29 mouse cellular contexts compared by ENCODE assay signal in genomic region chr13:60545999-60546733, GRCm38 (mm10). TPM values are rescaled to one million over a fixed set of nuclear protein-coding genes. Genes with fewer than 3 reads are reported as not detected.
DNase-seq lines count a peak whose midpoint lies in the region; ATAC-seq and TF ChIP-seq lines count a peak whose summit lies in the region.
"Had no signal": no experiment of that assay in that cellular context is flagged by ENCODE, and none has a peak within 500 bp of the region (broad histone marks: within the 10 kb centered on the region; RNA-seq: fewer than 3 reads in every experiment).

No protein-coding gene starts in this region.

- no peaks in the 10 kb centered on the region for H3K4me1 ChIP-seq in hindbrain, embryonic 11.5 days (replicated peaks; ENCODE audit: control insufficient read depth, insufficient read depth, low read length)
- H3K4me1 ChIP-seq in hindbrain, embryonic 16.5 days (ENCODE audit: control insufficient read depth, insufficient read depth, low read depth, low read length), result no peaks in the 10 kb centered on the region
- H3K4me1 ChIP-seq in hindbrain, embryonic 13.5 days (replicated peaks), result peaks cover 9% of the 10 kb centered on the region
- 0 out of 2 replicates have a peak, but pooled peaks cover 3% of the 10 kb centered on the region for H3K4me1 ChIP-seq in hindbrain, postnatal 0 days (ENCODE audit: insufficient read depth, low read length)
- 0 out of 2 replicates have a peak, but pooled peaks cover 3% of the 10 kb centered on the region for H3K4me1 ChIP-seq in midbrain, embryonic 12.5 days
- no peaks in the 10 kb centered on the region for H3K4me1 ChIP-seq in midbrain, embryonic 15.5 days
- H3K4me1 ChIP-seq: embryonic facial prominence, embryonic 13.5 days; embryonic facial prominence, embryonic 15.5 days; forebrain, embryonic 12.5 days had no signal

- TF ChIP-seq POLR2A in brain, embryonic 14.5 days (IDR thresholded peaks at IDR 0.05; ENCODE audit: borderline replicate concordance, extremely low read depth, insufficient read depth, insufficient read length, poor library complexity, severe bottlenecking), result no peak

- no peak for TF ChIP-seq CTCF in hindbrain, postnatal 0 days (IDR thresholded peaks at IDR 0.05; ENCODE audit: low read depth)
- no peak for TF ChIP-seq CTCF in brain, embryonic 14.5 days (IDR thresholded peaks at IDR 0.05; ENCODE audit: borderline replicate concordance, extremely low read depth, insufficient read depth, insufficient read length)

- H3K4me3 ChIP-seq in hindbrain, embryonic 11.5 days (ENCODE audit: low read depth, low read length), result no peak overlapping the region
- no peak overlapping the region for H3K4me3 ChIP-seq in hindbrain, embryonic 16.5 days (ENCODE audit: low read length)
- no peak overlapping the region for H3K4me3 ChIP-seq in hindbrain, embryonic 13.5 days
- no peak overlapping the region for H3K4me3 ChIP-seq in hindbrain, postnatal 0 days (ENCODE audit: low read length)
- H3K4me3 ChIP-seq in midbrain, embryonic 12.5 days, result no peak overlapping the region
- no peak overlapping the region for H3K4me3 ChIP-seq in midbrain, embryonic 15.5 days
- H3K4me3 ChIP-seq: embryonic facial prominence, embryonic 13.5 days; embryonic facial prominence, embryonic 15.5 days; erythroblast, embryonic 14.5 days; forebrain, embryonic 10.5 days; forebrain, embryonic 12.5 days had no signal

- H3K36me3 ChIP-seq in hindbrain, embryonic 11.5 days (ENCODE audit: control insufficient read depth, insufficient read depth, low read length), result no peaks in the 10 kb centered on the region
- no peaks in the 10 kb centered on the region for H3K36me3 ChIP-seq in hindbrain, embryonic 16.5 days (ENCODE audit: control insufficient read depth, insufficient read depth, low read length)
- no peaks in the 10 kb centered on the region for H3K36me3 ChIP-seq in hindbrain, embryonic 13.5 days
- H3K36me3 ChIP-seq in hindbrain, postnatal 0 days (ENCODE audit: insufficient read depth, low read length), result no peaks in the 10 kb centered on the region
- H3K36me3 ChIP-seq in midbrain, embryonic 12.5 days, result no peaks in the 10 kb centered on the region
- no peaks in the 10 kb centered on the region for H3K36me3 ChIP-seq in midbrain, embryonic 15.5 days (replicated peaks)
- H3K36me3 ChIP-seq: embryonic facial prominence, embryonic 13.5 days; embryonic facial prominence, embryonic 15.5 days; forebrain, embryonic 10.5 days; forebrain, embryonic 12.5 days; G1E had no signal

- 64% methylated on average over 2 of the region's 2 CpGs for WGBS in hindbrain, embryonic 11.5 days
- WGBS in hindbrain, embryonic 16.5 days, result 53% methylated on average over 2 of the region's 2 CpGs
- 47% methylated on average over 2 of the region's 2 CpGs for WGBS in hindbrain, embryonic 13.5 days
- 60% methylated on average over 2 of the region's 2 CpGs for WGBS in hindbrain, postnatal 0 days
- WGBS in midbrain, embryonic 12.5 days, result 75% methylated on average over 2 of the region's 2 CpGs
- WGBS in midbrain, embryonic 15.5 days, result 74% methylated on average over 2 of the region's 2 CpGs

- ATAC-seq in hindbrain, embryonic 11.5 days (ENCODE audit: low FRiP score), result peak; percentile 84
- no peak for ATAC-seq in hindbrain, embryonic 16.5 days
- ATAC-seq in hindbrain, embryonic 13.5 days (ENCODE audit: low FRiP score), result no peak
- ATAC-seq in hindbrain, postnatal 0 days, result no peak
- ATAC-seq in midbrain, embryonic 12.5 days (ENCODE audit: low FRiP score, low read depth), result 0 out of 2 replicates have a peak, but pooled peaks have one; percentile 23
- no peak for ATAC-seq in midbrain, embryonic 15.5 days (replicated peaks)
- ATAC-seq: activated CD4-positive, CD25-positive, alpha-beta regulatory T cell, adult 4 months; CD4-positive, CD25-positive, alpha-beta regulatory T cell, adult 4 months; forebrain, embryonic 14.5 days; Patski had no signal

- no peak overlapping the region for H3K4me2 ChIP-seq in hindbrain, embryonic 11.5 days (replicated peaks; ENCODE audit: low read depth, low read length)
- no peak overlapping the region for H3K4me2 ChIP-seq in hindbrain, embryonic 16.5 days (ENCODE audit: low read length)
- no peak overlapping the region for H3K4me2 ChIP-seq in hindbrain, embryonic 13.5 days
- H3K4me2 ChIP-seq in hindbrain, postnatal 0 days (ENCODE audit: low read depth, low read length), result no peak overlapping the region
- H3K4me2 ChIP-seq in midbrain, embryonic 12.5 days (replicated peaks), result no peak overlapping the region
- no peak overlapping the region for H3K4me2 ChIP-seq in midbrain, embryonic 15.5 days
- H3K4me2 ChIP-seq: embryonic facial prominence, embryonic 13.5 days; embryonic facial prominence, embryonic 15.5 days; forebrain, embryonic 12.5 days had no signal

- DNase-seq in hindbrain, embryonic 11.5 days (ENCODE audit: low spot score), result peak; percentile 6
- no peak for DNase-seq in hindbrain, postnatal 0 days (ENCODE audit: low spot score)
- peak; percentile 2 for DNase-seq in brain, embryonic 14.5 days (ENCODE audit: low read depth)
- DNase-seq in right cerebral cortex, postnatal 10 days (ENCODE audit: low spot score in 2 of 2), result no peak
- DNase-seq: adrenal gland, adult 8-10 months; adrenal gland, postnatal 14 days; adrenal gland, postnatal 36 days; B cell, adult 2 months; cerebellum, adult 11 months; cerebellum, adult 18-20 months; cerebellum, adult 8-10 months; cerebellum, adult 9-11 months; cerebellum, postnatal 36 days; embryo, embryonic 11 days had no signal

- no peaks in the 10 kb centered on the region for H3K9me3 ChIP-seq in hindbrain, embryonic 11.5 days (ENCODE audit: control insufficient read depth, low read length)
- no peaks in the 10 kb centered on the region for H3K9me3 ChIP-seq in hindbrain, embryonic 16.5 days (ENCODE audit: control insufficient read depth, low read length)
- no peaks in the 10 kb centered on the region for H3K9me3 ChIP-seq in hindbrain, embryonic 13.5 days
- H3K9me3 ChIP-seq in hindbrain, postnatal 0 days (ENCODE audit: low read length), result no peaks in the 10 kb centered on the region
- no peaks in the 10 kb centered on the region for H3K9me3 ChIP-seq in midbrain, embryonic 12.5 days
- no peaks in the 10 kb centered on the region for H3K9me3 ChIP-seq in midbrain, embryonic 15.5 days
- H3K9me3 ChIP-seq: embryonic facial prominence, embryonic 13.5 days; embryonic facial prominence, embryonic 15.5 days; forebrain, embryonic 10.5 days; forebrain, embryonic 12.5 days had no signal

- H3K27me3 ChIP-seq in hindbrain, embryonic 11.5 days (ENCODE audit: control insufficient read depth, insufficient read depth, low read length), result no peaks in the 10 kb centered on the region
- H3K27me3 ChIP-seq in hindbrain, embryonic 16.5 days (replicated peaks; ENCODE audit: control insufficient read depth, insufficient read depth, low read length), result no peaks in the 10 kb centered on the region
- H3K27me3 ChIP-seq in hindbrain, embryonic 13.5 days, result no peaks in the 10 kb centered on the region
- no peaks in the 10 kb centered on the region for H3K27me3 ChIP-seq in hindbrain, postnatal 0 days (ENCODE audit: insufficient read depth, low read length)
- no peaks in the 10 kb centered on the region for H3K27me3 ChIP-seq in midbrain, embryonic 12.5 days
- no peaks in the 10 kb centered on the region for H3K27me3 ChIP-seq in midbrain, embryonic 15.5 days (replicated peaks)
- H3K27me3 ChIP-seq: CH12.LX; embryonic facial prominence, embryonic 13.5 days; embryonic facial prominence, embryonic 15.5 days; forebrain, embryonic 12.5 days; Patski had no signal

- H3K9ac ChIP-seq in hindbrain, embryonic 11.5 days (ENCODE audit: low read depth, low read length), result no peak overlapping the region
- no peak overlapping the region for H3K9ac ChIP-seq in hindbrain, embryonic 16.5 days (ENCODE audit: low read depth, low read length)
- no peak overlapping the region for H3K9ac ChIP-seq in hindbrain, embryonic 13.5 days
- no peak overlapping the region for H3K9ac ChIP-seq in hindbrain, postnatal 0 days (replicated peaks; ENCODE audit: low read length)
- H3K9ac ChIP-seq in midbrain, embryonic 12.5 days (replicated peaks), result no peak overlapping the region
- no peak overlapping the region for H3K9ac ChIP-seq in midbrain, embryonic 15.5 days
- H3K9ac ChIP-seq: embryonic facial prominence, embryonic 13.5 days; embryonic facial prominence, embryonic 15.5 days; forebrain, embryonic 12.5 days had no signal

- peak overlapping the region; percentile 60 for H3K27ac ChIP-seq in hindbrain, embryonic 11.5 days (ENCODE audit: low read depth, low read length)
- H3K27ac ChIP-seq in hindbrain, embryonic 16.5 days (ENCODE audit: low read depth, low read length), result no peak overlapping the region
- H3K27ac ChIP-seq in hindbrain, embryonic 13.5 days, result peak overlapping the region; percentile 55
- no peak overlapping the region for H3K27ac ChIP-seq in hindbrain, postnatal 0 days
- no peak overlapping the region; the same call in 1 of the 2 replicates for H3K27ac ChIP-seq in midbrain, embryonic 12.5 days (replicated peaks)
- no peak overlapping the region for H3K27ac ChIP-seq in midbrain, embryonic 15.5 days
- H3K27ac ChIP-seq: embryonic facial prominence, embryonic 13.5 days; embryonic facial prominence, embryonic 15.5 days; forebrain, embryonic 10.5 days; forebrain, embryonic 12.5 days had no signal

RNA-seq across cellular contexts. Expression of gene Dapk1, which starts 55.6 kb away (rescaled TPM):
- polyA plus RNA-seq in hindbrain, embryonic 11.5 days (2014; fragmentation: Nextera tagmentation; extraction: Ambion mirVana), result 19.6 and 39.5 TPM in 2 replicates
- 33.2 and 39.4 TPM in 2 replicates for polyA plus RNA-seq in hindbrain, embryonic 16.5 days (2015; fragmentation: Nextera tagmentation; extraction: Ambion mirVana)
- polyA plus RNA-seq in hindbrain, embryonic 13.5 days (2015; fragmentation: Nextera tagmentation; extraction: Ambion mirVana), result 36.9 and 37.9 TPM in 2 replicates
- total RNA-seq in hindbrain, postnatal 0 days (2014; rRNA removed), result 63.1 and 70.0 TPM in 2 replicates
- 25.1 and 25.7 TPM in 2 replicates for polyA plus RNA-seq in hindbrain, postnatal 0 days (2015; fragmentation: Nextera tagmentation; extraction: Ambion mirVana)
- 36.1 and 36.7 TPM in 2 replicates for polyA plus RNA-seq in midbrain, embryonic 12.5 days (2016; fragmentation: Nextera tagmentation; extraction: Ambion mirVana)
- polyA plus RNA-seq in midbrain, embryonic 15.5 days (2015; fragmentation: Nextera tagmentation; extraction: Ambion mirVana), result 47.6 and 48.4 TPM in 2 replicates
- 107 and 112 TPM in 2 replicates for polyA plus RNA-seq in brain, embryonic 14.5 days (2012; rRNA removed)
- total RNA-seq: CH12.LX had no signal
- polyA plus RNA-seq: G1E had no signal

Comparison
In these comparisons a context has a peak if more than half of its experiments do, and no peak if none do; other contexts are left out.
1. ATAC-seq: peak in hindbrain, embryonic 11.5 days (single experiment) and midbrain, embryonic 12.5 days (single experiment); none in hindbrain, embryonic 16.5 days (single experiment), hindbrain, embryonic 13.5 days (single experiment), hindbrain, postnatal 0 days (single experiment) and midbrain, embryonic 15.5 days (single experiment).
2. DNase-seq: peak in hindbrain, embryonic 11.5 days (single experiment) and brain, embryonic 14.5 days (single experiment); none in hindbrain, postnatal 0 days (single experiment) and right cerebral cortex, postnatal 10 days (0 of 2).
3. H3K27ac ChIP-seq: peak in hindbrain, embryonic 11.5 days (single experiment) and hindbrain, embryonic 13.5 days (single experiment); none in hindbrain, embryonic 16.5 days (single experiment), hindbrain, postnatal 0 days (single experiment), midbrain, embryonic 12.5 days (single experiment) and midbrain, embryonic 15.5 days (single experiment).